Mouse (Mus musculus) stomach, embryonic 16.5 days (tissue): ENCODE results near the gene Ssmem1. TPM values are rescaled to one million over a fixed set of nuclear protein-coding genes. Genes with fewer than 3 reads are reported as not detected.
A peak's percentile ranks its signal among the peaks of the same experiment; 100 is the strongest.

Experiments
- ATAC-seq: fragments of 200-750 bp; cut with Nextera tagmentation; 2 replicates; pipeline ENCODE4 v1.8.0; 2017; ENCODE audit warnings: moderate number of reproducible peaks, moderate TSS enrichment; ENCODE audit not compliant: insufficient read depth, low FRiP score
- H3K27ac ChIP-seq: fragments of 300-500 bp; sonication (generic); 2 replicates; pipeline ENCODE4 v1.5.1; 2014; ENCODE audit warnings: low read length
- H3K27me3 ChIP-seq: fragments of 300-500 bp; sonication (generic); 2 replicates; pipeline ENCODE4 v1.6.1; 2014; ENCODE audit warnings: low read length, control low read depth, mixed read lengths; ENCODE audit not compliant: control insufficient read depth, insufficient read depth
- H3K36me3 ChIP-seq: fragments of 300-500 bp; sonication (generic); 2 replicates; pipeline ENCODE4 v1.6.1; 2014; ENCODE audit warnings: low read length; ENCODE audit not compliant: control insufficient read depth, insufficient read depth
- H3K4me1 ChIP-seq: fragments of 300-500 bp; sonication (generic); 2 replicates; pipeline ENCODE4 v1.6.1; 2014; ENCODE audit warnings: low read length, control low read depth, mixed read lengths; ENCODE audit not compliant: control insufficient read depth, insufficient read depth
- H3K4me2 ChIP-seq: fragments of 300-500 bp; sonication (generic); 2 replicates; pipeline ENCODE4 v1.6.1; 2014; ENCODE audit warnings: low read depth, low read length, mixed read lengths
- H3K4me3 ChIP-seq: fragments of 300-500 bp; sonication (generic); replicated peaks from 2 replicates; pipeline ENCODE4 v1.5.1; 2014; ENCODE audit warnings: mild to moderate bottlenecking, low read length
- H3K9ac ChIP-seq: fragments of 300-500 bp; sonication (generic); 2 replicates; pipeline ENCODE4 v1.6.1; 2014; ENCODE audit warnings: low read length
- H3K9me3 ChIP-seq: fragments of 300-500 bp; sonication (generic); replicated peaks from 2 replicates; pipeline ENCODE4 v1.6.1; 2016; ENCODE audit warnings: low read length, control low read depth; ENCODE audit not compliant: control insufficient read depth
- WGBS: fragments of 180-500 bp; shearing (Covaris S2); extraction: QIAGEN DNeasy Blood & Tissue Kit; methylation state at CpG from one replicate; pipeline ENCODE4 v1.1.7; 2014; 5-methylcytosine and 5-hydroxymethylcytosine counted together
- polyA plus RNA-seq: library from polyadenylated mRNA; unstranded; fragments of >200 nt; fragmentation: Nextera tagmentation; extraction: Ambion mirVana; gene quantifications from 2 replicates; pipeline ENCODE4 v1.2.1, GENCODE M21; 2015

Gene Ssmem1
- polyA plus RNA-seq, 1 experiment from 2014 or later, result not detected

GRCm38 (mm10) chr6:30471706-30472105 is 37.9 kb upstream of the Ssmem1 start:
- no peak overlapping the region for H3K4me2 ChIP-seq
- ATAC-seq, result no peak
- H3K27me3 ChIP-seq, result no peaks in the 10 kb centered on the region
- H3K36me3 ChIP-seq, result no peaks in the 10 kb centered on the region
- 65% methylated on average over 3 of the region's 3 CpGs for WGBS
- H3K9me3 ChIP-seq, result no peaks in the 10 kb centered on the region
- no peak overlapping the region for H3K27ac ChIP-seq
- peaks cover 4% of the 10 kb centered on the region; the same call in 1 of the 2 replicates for H3K4me1 ChIP-seq
- H3K4me3 ChIP-seq, result no peak overlapping the region
- H3K9ac ChIP-seq, result no peak overlapping the region

DNA sequence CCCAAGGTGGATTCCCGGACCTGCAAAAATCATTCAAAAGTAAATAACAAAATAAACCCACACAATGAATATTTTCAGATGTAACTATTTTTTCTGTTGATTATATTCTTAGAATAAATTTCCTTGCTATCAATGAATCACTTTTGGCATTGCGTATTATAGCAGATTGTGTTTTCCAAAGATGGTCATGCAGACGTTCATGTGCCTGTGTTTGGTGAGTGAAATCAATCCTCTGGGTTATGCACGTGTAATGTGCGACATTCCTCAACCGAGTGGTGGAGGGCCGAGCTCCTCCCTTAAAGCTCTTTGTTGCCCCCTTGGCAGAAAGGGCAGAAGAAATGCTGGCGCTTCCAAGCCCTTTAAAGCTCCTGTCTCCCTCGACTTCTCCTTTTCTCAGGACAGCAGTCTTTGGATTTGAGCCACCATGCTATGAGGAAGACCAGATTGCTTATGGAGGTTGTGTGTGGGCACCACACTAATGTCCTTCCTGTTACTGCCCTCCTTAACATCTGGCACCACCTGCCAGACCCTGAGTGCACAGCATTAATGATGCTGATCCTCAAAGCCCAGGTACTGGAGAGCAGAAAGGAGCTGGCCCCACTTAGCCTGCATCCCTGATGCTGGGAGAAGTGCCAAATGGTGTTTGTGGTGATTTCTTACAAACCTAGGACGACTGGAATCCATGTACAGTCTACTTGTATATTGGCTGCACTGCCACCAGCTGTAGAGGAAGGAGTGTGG is 33.5 kb upstream of the Ssmem1 start:
- ATAC-seq, result peak; percentile 7; the same call in 1 of the 2 replicates
- H3K27me3 ChIP-seq, result no peaks in the 10 kb centered on the region
- H3K9ac ChIP-seq, result no peak overlapping the region
- no peaks in the 10 kb centered on the region for H3K9me3 ChIP-seq
- H3K4me1 ChIP-seq, result peaks cover 18% of the 10 kb centered on the region
- WGBS, result 49% methylated on average over 10 of the region's 10 CpGs
- no peaks in the 10 kb centered on the region for H3K36me3 ChIP-seq
- no peak overlapping the region for H3K4me2 ChIP-seq
- H3K4me3 ChIP-seq, result no peak overlapping the region
- peak overlapping the region; percentile 74; the same call in 1 of the 2 replicates for H3K27ac ChIP-seq

GRCm38 (mm10) chr6:30477210-30477714 is 32.4 kb upstream of the Ssmem1 start:
- peak overlapping the region; percentile 74 for H3K27ac ChIP-seq
- no peaks in the 10 kb centered on the region for H3K27me3 ChIP-seq
- no peak overlapping the region; the same call in 1 of the 2 replicates for H3K4me2 ChIP-seq
- WGBS, result 31% methylated on average over 8 of the region's 8 CpGs
- peaks cover 18% of the 10 kb centered on the region for H3K4me1 ChIP-seq
- H3K36me3 ChIP-seq, result no peaks in the 10 kb centered on the region; the same call in 1 of the 2 replicates
- H3K9ac ChIP-seq, result 0 out of 2 replicates have a peak overlapping the region, but pooled peaks have one; percentile 26
- H3K9me3 ChIP-seq, result no peaks in the 10 kb centered on the region
- no peak overlapping the region for H3K4me3 ChIP-seq
- ATAC-seq, result peak; percentile 79

DNA sequence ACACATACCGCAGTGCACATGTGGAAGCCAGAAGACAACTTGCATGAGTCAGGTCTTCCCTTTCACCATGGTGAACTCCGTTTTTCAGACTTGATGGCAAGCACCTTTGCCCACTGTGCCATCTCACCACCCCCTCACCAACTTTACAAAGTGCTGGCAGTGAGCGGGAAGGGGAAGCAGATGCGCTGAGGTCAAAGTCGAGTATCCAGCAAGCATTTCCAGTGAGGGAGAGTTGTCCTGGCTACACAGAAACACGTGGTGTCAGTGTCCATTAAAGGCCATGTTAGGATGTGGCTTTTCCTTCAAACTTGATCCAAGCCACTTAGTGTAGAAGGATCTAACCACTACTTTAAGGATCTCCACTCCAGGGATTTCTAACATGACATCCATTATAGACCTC is 31.9 kb upstream of the Ssmem1 start:
- peak overlapping the region; percentile 74; the same call in 1 of the 2 replicates for H3K27ac ChIP-seq
- H3K4me2 ChIP-seq, result no peak overlapping the region; the same call in 1 of the 2 replicates
- ATAC-seq, result no peak
- 71% methylated on average over 6 of the region's 6 CpGs for WGBS
- H3K36me3 ChIP-seq, result no peaks in the 10 kb centered on the region; the same call in 1 of the 2 replicates
- H3K4me3 ChIP-seq, result no peak overlapping the region
- no peaks in the 10 kb centered on the region for H3K27me3 ChIP-seq
- H3K4me1 ChIP-seq, result peaks cover 18% of the 10 kb centered on the region
- no peak overlapping the region for H3K9ac ChIP-seq
- no peaks in the 10 kb centered on the region for H3K9me3 ChIP-seq

DNA sequence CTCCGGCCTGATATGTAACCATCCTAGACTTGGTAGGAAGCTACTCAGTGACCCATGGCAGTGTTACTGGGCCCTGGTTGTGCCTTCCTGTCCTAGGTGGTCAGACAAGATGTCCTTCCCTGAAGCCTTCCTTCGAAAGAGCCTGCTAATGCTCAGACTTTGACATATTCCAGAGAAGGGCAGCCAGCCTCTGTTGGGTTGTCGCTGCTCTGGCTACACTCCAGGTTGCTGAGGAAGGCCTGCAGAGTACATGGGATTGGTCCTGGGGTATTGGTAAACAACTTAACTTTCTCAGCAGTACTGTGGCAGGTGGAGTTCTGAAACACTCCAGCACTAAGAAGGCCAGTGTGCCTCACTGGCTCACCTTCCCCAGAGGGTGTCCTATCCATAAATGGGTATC is 30.2 kb upstream of the Ssmem1 start:
- Histone ChIP-seq H3K4me1 (peaks cover 18% of the 10 kb centered on the region), H3K9ac (no peak overlapping the region), H3K27me3 (no peaks in the 10 kb centered on the region), H3K9me3 (no peaks in the 10 kb centered on the region), H3K36me3 (peaks cover 6% of the 10 kb centered on the region), H3K27ac (no peak overlapping the region), H3K4me2 (no peak overlapping the region), H3K4me3 (no peak overlapping the region)
- no peak for ATAC-seq
- WGBS, result 82% methylated on average over 3 of the region's 3 CpGs

GRCm38 (mm10) chr6:30482908-30483307 is 26.7 kb upstream of the Ssmem1 start:
- Histone ChIP-seq H3K4me1 (0 out of 2 replicates have a peak, but pooled peaks cover 2% of the 10 kb centered on the region), H3K27me3 (no peaks in the 10 kb centered on the region), H3K36me3 (peaks cover 22% of the 10 kb centered on the region), H3K4me3 (no peak overlapping the region), H3K4me2 (no peak overlapping the region), H3K27ac (no peak overlapping the region), H3K9me3 (no peaks in the 10 kb centered on the region), H3K9ac (no peak overlapping the region)
- WGBS, result 77% methylated on average over 2 of the region's 2 CpGs
- no peak for ATAC-seq

GRCm38 (mm10) chr6:30486504-30486903 is 23.1 kb upstream of the Ssmem1 start:
- peaks cover 22% of the 10 kb centered on the region for H3K36me3 ChIP-seq
- ATAC-seq, result no peak

GRCm38 (mm10) chr6:30499049-30499448 is 10.6 kb upstream of the Ssmem1 start:
- no peak overlapping the region for H3K9ac ChIP-seq
- H3K4me3 ChIP-seq, result no peak overlapping the region
- H3K4me1 ChIP-seq, result no peaks in the 10 kb centered on the region
- WGBS, result 81% methylated on average over 3 of the region's 3 CpGs
- no peak overlapping the region for H3K4me2 ChIP-seq
- peaks cover 5% of the 10 kb centered on the region for H3K36me3 ChIP-seq
- H3K27ac ChIP-seq, result no peak overlapping the region
- H3K27me3 ChIP-seq, result no peaks in the 10 kb centered on the region
- ATAC-seq, result no peak
- no peaks in the 10 kb centered on the region for H3K9me3 ChIP-seq

More at GRCm38 (mm10) chr6:30486504-30486903, 23.1 kb upstream of the Ssmem1 start:
- 76% methylated on average over 6 of the region's 6 CpGs for WGBS
- no peaks in the 10 kb centered on the region for H3K4me1 ChIP-seq
- no peaks in the 10 kb centered on the region for H3K27me3 ChIP-seq
- no peak overlapping the region for H3K4me2 ChIP-seq
- H3K9ac ChIP-seq, result no peak overlapping the region
- no peak overlapping the region for H3K27ac ChIP-seq
- H3K9me3 ChIP-seq, result no peaks in the 10 kb centered on the region
- no peak overlapping the region for H3K4me3 ChIP-seq

DNA sequence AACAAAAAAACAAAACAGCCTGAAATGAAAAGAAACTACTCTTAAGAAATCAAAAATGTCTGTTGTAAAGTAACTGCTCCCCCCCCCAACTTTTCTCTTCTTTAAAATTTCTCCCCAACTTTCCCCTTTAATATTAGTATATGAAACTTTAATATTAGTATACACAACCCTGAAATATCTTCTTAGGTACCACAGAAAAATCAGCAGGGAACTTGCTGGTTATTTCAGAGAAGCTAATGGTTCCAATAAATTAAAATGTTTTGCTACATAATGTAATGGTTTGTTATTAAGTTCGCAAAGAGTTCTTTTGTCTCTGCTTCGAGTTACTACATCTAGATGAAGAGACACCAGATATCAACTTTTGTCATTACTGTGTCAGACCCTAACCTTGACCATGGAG is 825 bp upstream of the Ssmem1 start:
- peak overlapping the region; percentile 76 for H3K4me2 ChIP-seq
- H3K36me3 ChIP-seq, result no peaks in the 10 kb centered on the region; the same call in 1 of the 2 replicates
- no peaks in the 10 kb centered on the region for H3K27me3 ChIP-seq
- H3K27ac ChIP-seq, result peak overlapping the region; percentile 99
- H3K4me3 ChIP-seq, result peak overlapping the region; percentile 70
- ATAC-seq, result no peak
- H3K4me1 ChIP-seq, result peaks cover 7% of the 10 kb centered on the region
- 10% methylated on average over 2 of the region's 2 CpGs for WGBS
- H3K9ac ChIP-seq, result peak overlapping the region; percentile 86
- no peaks in the 10 kb centered on the region for H3K9me3 ChIP-seq
